Mouse (Mus musculus) MEL (cell line): ENCODE measurements around the gene Dtx4. TPM values are rescaled to one million over a fixed set of nuclear protein-coding genes. Genes with fewer than 3 reads are reported as not detected.

Source experiments
- DNase-seq: peaks from one replicate; pipeline ENCODE4 v3.0.0; 2011; ENCODE audit warnings: low read depth, low spot score
- H3K27ac ChIP-seq: 2 replicates; pipeline ENCODE4 v1.5.1; 2012; ENCODE audit warnings: low read depth, mild to moderate bottlenecking, control low read depth, low read length, moderate library complexity; ENCODE audit not compliant: control insufficient read depth
- H3K27me3 ChIP-seq, 2 experiments: fragments of 150-350 bp in 1 of 2; sonication (generic) in 1 of 2; 2 replicates each; pipeline ENCODE4 v1.6.1; 2012; ENCODE audit warnings: low read length in 2 of 2, mild to moderate bottlenecking in 2 of 2, improper control_type of control experiment in 1 of 2, moderate library complexity in 1 of 2; ENCODE audit not compliant: insufficient read depth in 2 of 2, control insufficient read depth in 1 of 2
- H3K36me3 ChIP-seq, 2 experiments: 2 replicates each; pipeline ENCODE4 v1.6.1; 2012 to 2014; ENCODE audit warnings: low read length in 2 of 2, improper control_type of control experiment in 1 of 2, inconsistent platforms in 1 of 2, mild to moderate bottlenecking in 1 of 2; ENCODE audit not compliant: insufficient read depth in 2 of 2, control insufficient read depth in 1 of 2
- H3K4me1 ChIP-seq, 2 experiments: fragments of 150-350 bp in 1 of 2; sonication (generic) in 1 of 2; 2 replicates each; pipeline ENCODE4 v1.6.1; 2012; ENCODE audit warnings: low read length in 2 of 2, improper control_type of control experiment in 1 of 2, mild to moderate bottlenecking in 1 of 2; ENCODE audit not compliant: insufficient read depth in 2 of 2, control insufficient read depth in 1 of 2
- H3K4me3 ChIP-seq, 2 experiments: fragments of 150-350 bp in 1 of 2; sonication (generic) in 1 of 2; 2 replicates each; pipeline ENCODE4 v1.5.1; 2012; ENCODE audit warnings: low read depth in 2 of 2, low read length in 2 of 2, mild to moderate bottlenecking in 2 of 2, moderate library complexity in 2 of 2, control low read depth in 1 of 2, improper control_type of control experiment in 1 of 2; ENCODE audit not compliant: control insufficient read depth in 1 of 2, insufficient read depth in 1 of 2
- H3K79me2 ChIP-seq: 2 replicates; pipeline ENCODE4 v1.6.1; 2012; ENCODE audit warnings: mild to moderate bottlenecking, low read length, moderate library complexity; ENCODE audit not compliant: control insufficient read depth, poor library complexity, insufficient read depth
- H3K9ac ChIP-seq: 2 replicates; pipeline ENCODE4 v1.6.1; 2012; ENCODE audit warnings: low read depth, mild to moderate bottlenecking, control low read depth, low read length, moderate library complexity; ENCODE audit not compliant: control insufficient read depth, poor library complexity, severe bottlenecking
- H3K9me3 ChIP-seq: fragments of 150-350 bp; sonication (generic); replicated peaks from 2 replicates; pipeline ENCODE4 v1.6.1; 2012; ENCODE audit warnings: mild to moderate bottlenecking, low read length, improper control_type of control experiment, moderate library complexity; ENCODE audit not compliant: insufficient read depth
- BHLHE40 ChIP-seq: IDR thresholded peaks from 2 replicates; pipeline ENCODE4 v1.6.1; 2012; ENCODE audit warnings: low read depth, mild to moderate bottlenecking, inconsistent platforms, low read length, improper control_type of control experiment, borderline replicate concordance
- CHD2 ChIP-seq: IDR thresholded peaks from 2 replicates; pipeline ENCODE4 v1.6.1; 2011; ENCODE audit warnings: low read length, improper control_type of control experiment
- ELF1 ChIP-seq: IDR thresholded peaks from 2 replicates; pipeline ENCODE4 v1.6.1; 2014; ENCODE audit warnings: low read depth, mild to moderate bottlenecking, inconsistent platforms, low read length, improper control_type of control experiment, moderate library complexity
- EP300 ChIP-seq, 2 experiments: IDR thresholded peaks; 2 replicates each; pipeline ENCODE4 v1.6.1; 2011; ENCODE audit warnings: improper control_type of control experiment in 2 of 2, low read length in 2 of 2, low read depth in 1 of 2, mild to moderate bottlenecking in 1 of 2
- GABPA ChIP-seq: IDR thresholded peaks from 2 replicates; pipeline ENCODE4 v1.6.1; 2012; ENCODE audit warnings: low read depth, mild to moderate bottlenecking, inconsistent platforms, low read length, improper control_type of control experiment, moderate library complexity
- GATA1 ChIP-seq: IDR thresholded peaks from 2 replicates; pipeline ENCODE4 v1.6.1; 2011; ENCODE audit warnings: low read depth, low read length, improper control_type of control experiment
- KAT2A ChIP-seq: conservative IDR thresholded peaks from 2 replicates; pipeline ENCODE4 v1.6.1; 2012; ENCODE audit warnings: low read depth, low read length, improper control_type of control experiment, inconsistent platforms
- MAFK ChIP-seq: IDR thresholded peaks from 2 replicates; pipeline ENCODE4 v1.6.1; 2011; ENCODE audit warnings: low read depth, mild to moderate bottlenecking, low read length, improper control_type of control experiment, borderline replicate concordance
- MAZ ChIP-seq: IDR thresholded peaks from 2 replicates; pipeline ENCODE4 v1.6.1; 2012; ENCODE audit warnings: low read depth, mild to moderate bottlenecking, inconsistent platforms, low read length, improper control_type of control experiment
- MEF2A ChIP-seq: IDR thresholded peaks from 2 replicates; pipeline ENCODE4 v1.6.1; 2014; ENCODE audit warnings: low read depth, mild to moderate bottlenecking, inconsistent platforms, low read length, improper control_type of control experiment; ENCODE audit not compliant: poor library complexity, insufficient replicate concordance, severe bottlenecking; ENCODE audit errors: extremely low read depth
- MXI1 ChIP-seq: IDR thresholded peaks from 2 replicates; pipeline ENCODE4 v1.6.1; 2011; ENCODE audit warnings: mild to moderate bottlenecking, low read depth, low read length, improper control_type of control experiment
- MYB ChIP-seq: IDR thresholded peaks from 2 replicates; pipeline ENCODE4 v1.6.1; 2011; ENCODE audit warnings: mild to moderate bottlenecking, low read depth, low read length, improper control_type of control experiment
- MYC ChIP-seq: IDR thresholded peaks from 2 replicates; pipeline ENCODE4 v1.6.1; 2011; ENCODE audit warnings: low read depth, mild to moderate bottlenecking, low read length, improper control_type of control experiment, moderate library complexity
- POLR2A ChIP-seq, 2 experiments: IDR thresholded peaks; 2 replicates each; pipeline ENCODE4 v1.6.1; 2011 to 2012; ENCODE audit warnings: low read length in 2 of 2, mild to moderate bottlenecking in 2 of 2, control low read depth in 1 of 2, improper control_type of control experiment in 1 of 2, low read depth in 1 of 2, moderate library complexity in 1 of 2; ENCODE audit not compliant: control insufficient read depth in 1 of 2, insufficient read depth in 1 of 2, poor library complexity in 1 of 2
- RAD21 ChIP-seq: IDR thresholded peaks from 2 replicates; pipeline ENCODE4 v1.6.1; 2011; ENCODE audit warnings: mild to moderate bottlenecking, low read depth, low read length, improper control_type of control experiment
- RCOR1 ChIP-seq: IDR thresholded peaks from 2 replicates; pipeline ENCODE4 v1.6.1; 2012; ENCODE audit warnings: low read depth, mild to moderate bottlenecking, inconsistent platforms, low read length, improper control_type of control experiment
- SIN3A ChIP-seq: IDR thresholded peaks from 2 replicates; pipeline ENCODE4 v1.6.1; 2012; ENCODE audit warnings: low read length, improper control_type of control experiment, inconsistent platforms
- SMC3 ChIP-seq: IDR thresholded peaks from 2 replicates; pipeline ENCODE4 v1.6.1; 2011; ENCODE audit warnings: low read depth, low read length, improper control_type of control experiment
- USF1 ChIP-seq: IDR thresholded peaks from 2 replicates; pipeline ENCODE4 v1.6.1; 2014; ENCODE audit warnings: low read depth, mild to moderate bottlenecking, inconsistent platforms, low read length, improper control_type of control experiment, moderate library complexity
- USF2 ChIP-seq, 2 experiments: IDR thresholded peaks; 2 replicates each; pipeline ENCODE4 v1.6.1; 2011 to 2012; ENCODE audit warnings: improper control_type of control experiment in 2 of 2, low read length in 2 of 2, borderline replicate concordance in 1 of 2, inconsistent platforms in 1 of 2, low read depth in 1 of 2, mild to moderate bottlenecking in 1 of 2; ENCODE audit not compliant: insufficient read depth in 1 of 2
- ZMIZ1 ChIP-seq: IDR thresholded peaks from 2 replicates; pipeline ENCODE4 v1.6.1; 2012; ENCODE audit warnings: low read depth, mild to moderate bottlenecking, inconsistent platforms, low read length, improper control_type of control experiment, moderate library complexity
- polyA plus RNA-seq, 2 experiments: library from polyadenylated mRNA; stranded (reverse) in 1 of 2; unstranded in 1 of 2; fragments of >175 nt in 1 of 2; fragments of >200 nt in 1 of 2; gene quantifications; 2 replicates each; pipeline versions ENCODE4 v1.2.1 to v1.2.4; 2012; ENCODE audit warnings: low replicate concordance in 2 of 2, low read depth in 1 of 2; ENCODE audit not compliant: insufficient read length in 2 of 2, insufficient read depth in 1 of 2, missing spikeins in 1 of 2
- total RNA-seq: library from RNA; depleted of rRNA; stranded (reverse); fragments of 300-350 nt; gene quantifications from 2 replicates; pipeline ENCODE4 v1.2.3, GENCODE M21; 2012

Dtx4 gene
- total and polyA plus RNA-seq, 3 experiments, result 2.2 to 8.8 TPM; not detected in 1

- Histone ChIP-seq H3K9ac (no peak overlapping the region), H3K36me3 (no peaks in the 10 kb centered on the region; a peak in 2 of 4 replicates)
- DNase-seq, result no peak
- TF ChIP-seq MYB (no peak), ELF1 (no peak), KAT2A (no peak), GATA1 (no peak), RCOR1 (no peak), MYC (no peak), GABPA (no peak), MAFK (no peak), MAZ (no peak), CHD2 (no peak), SIN3A (no peak), MXI1 (no peak), ZMIZ1 (no peak), MEF2A (no peak), SMC3 (no peak), RAD21 (no peak), POLR2A (IDR thresholded peaks at IDR 0.05; ENCODE audit: control insufficient read depth in 1 of 2, insufficient read depth in 1 of 2, low read depth in 1 of 2, low read length in 2 of 2, poor library complexity in 1 of 2) (no peak), USF1 (no peak), BHLHE40 (no peak)
- TF ChIP-seq, all 39 proteins: peak for 0
- H3K9me3 ChIP-seq, result no peaks in the 10 kb centered on the region
- peaks cover 4% of the 10 kb centered on the region; the same call in 1 of the 2 replicates for H3K79me2 ChIP-seq
- H3K27ac ChIP-seq, result no peak overlapping the region
- H3K27me3 ChIP-seq, result no peaks in the 10 kb centered on the region
- H3K4me1 ChIP-seq, result peaks cover 3 to 6% of the 10 kb centered on the region in 2 experiments; a peak in 2 of 4 replicates
- no peak overlapping the region for H3K4me3 ChIP-seq
Measured at GRCm38 (mm10) chr19:12499485-12499884, 1.8 kb downstream of the Dtx4 start.

- peaks cover 3 to 6% of the 10 kb centered on the region in 2 experiments; a peak in 2 of 4 replicates for H3K4me1 ChIP-seq
- TF ChIP-seq MYB (no peak), MXI1 (no peak), CHD2 (no peak), GATA1 (no peak), EP300 (IDR thresholded peaks at IDR 0.05; ENCODE audit: low read depth in 1 of 2, low read length in 2 of 2) (no peak), USF2 (IDR thresholded peaks at IDR 0.05; ENCODE audit: borderline replicate concordance in 1 of 2, insufficient read depth in 1 of 2, low read depth in 1 of 2, low read length in 2 of 2) (no peak)
- TF ChIP-seq, all 39 proteins: peak for 0
- Histone ChIP-seq H3K79me2 (peaks cover 4% of the 10 kb centered on the region; the same call in 1 of the 2 replicates), H3K9me3 (no peaks in the 10 kb centered on the region), H3K9ac (no peak overlapping the region), H3K27me3 (no peaks in the 10 kb centered on the region), H3K4me3 (no peak overlapping the region), H3K27ac (no peak overlapping the region), H3K36me3 (no peaks in the 10 kb centered on the region; a peak in 2 of 4 replicates)
- DNase-seq, result no peak
Measured at GRCm38 (mm10) chr19:12498941-12499340, 2.3 kb downstream of the Dtx4 start.
